Mouse (Mus musculus) lung, embryonic 14.5 days (tissue): Measurements from ENCODE around the gene Gnai2. TPM values are rescaled to one million over a fixed set of nuclear protein-coding genes. Genes with fewer than 3 reads are reported as not detected.

Source experiments
- ATAC-seq: fragments of 200-750 bp; cut with Nextera tagmentation; 2 replicates; pipeline ENCODE4 v1.8.0; 2017; ENCODE audit warnings: mild to moderate bottlenecking, moderate TSS enrichment, moderate library complexity; ENCODE audit not compliant: insufficient read depth
- DNase-seq: peaks from one replicate; pipeline ENCODE4 v3.0.0-alpha.2; 2015
- H3K27ac ChIP-seq: fragments of 300-500 bp; sonication (generic); 2 replicates; pipeline ENCODE4 v1.5.1; 2014; ENCODE audit warnings: low read depth, mild to moderate bottlenecking, moderate library complexity
- H3K27me3 ChIP-seq: fragments of 300-500 bp; sonication (generic); 2 replicates; pipeline ENCODE4 v1.6.1; 2014; ENCODE audit warnings: low read length, control low read depth; ENCODE audit not compliant: insufficient read depth
- H3K36me3 ChIP-seq: fragments of 300-500 bp; sonication (generic); 2 replicates; pipeline ENCODE4 v1.6.1; 2014; ENCODE audit warnings: control low read depth; ENCODE audit not compliant: insufficient read depth
- H3K4me1 ChIP-seq: fragments of 300-500 bp; sonication (generic); 2 replicates; pipeline ENCODE4 v1.6.1; 2014; ENCODE audit warnings: antibody characterized with exemption, control low read depth; ENCODE audit not compliant: insufficient read depth
- H3K4me2 ChIP-seq: fragments of 300-500 bp; sonication (generic); 2 replicates; pipeline ENCODE4 v1.6.1; 2014; ENCODE audit warnings: mild to moderate bottlenecking
- H3K4me3 ChIP-seq: fragments of 300-500 bp; sonication (generic); 2 replicates; pipeline ENCODE4 v1.5.1; 2014; ENCODE audit warnings: low read depth, low read length
- H3K9ac ChIP-seq: fragments of 300-500 bp; sonication (generic); 2 replicates; pipeline ENCODE4 v1.6.1; 2014
- H3K9me3 ChIP-seq: fragments of 300-500 bp; sonication (generic); 2 replicates; pipeline ENCODE4 v1.6.1; 2016; ENCODE audit warnings: low read depth, low read length, control low read depth
- CTCF ChIP-seq: IDR thresholded peaks from 2 replicates; pipeline ENCODE4 v1.5.1; 2016; ENCODE audit warnings: antibody characterized with exemption, low read depth
- WGBS: fragments of 180-500 bp; shearing (Covaris S2); extraction: QIAGEN DNeasy Blood & Tissue Kit; methylation state at CpG from one replicate; pipeline ENCODE4 v1.1.7; 2014; 5-methylcytosine and 5-hydroxymethylcytosine counted together
- polyA plus RNA-seq: library from polyadenylated mRNA; unstranded; fragments of >200 nt; fragmentation: Nextera tagmentation; extraction: Ambion mirVana; gene quantifications from 2 replicates; pipeline ENCODE4 v1.2.1, GENCODE M21; 2014

Gene Gnai2
- polyA plus RNA-seq, 1 experiment from 2014 or later = 419 TPM

GRCm38 (mm10) chr9:107645577-107645976 lies 10.4 kb upstream of the Gnai2 start:
- ATAC-seq (peak; percentile 70; the same call in 1 of the 2 replicates), DNase-seq (peak; percentile 95)
- H3K4me3 ChIP-seq = no peak overlapping the region
- peak overlapping the region; percentile 76; the same call in 1 of the 2 replicates for H3K4me2 ChIP-seq
- H3K27me3 ChIP-seq = no peaks in the 10 kb centered on the region
- H3K9ac ChIP-seq = no peak overlapping the region
- TF ChIP-seq CTCF = peak; percentile 98
- no peaks in the 10 kb centered on the region for H3K9me3 ChIP-seq
- 10% methylated on average over 5 of the region's 5 CpGs for WGBS
- no peak overlapping the region for H3K27ac ChIP-seq
- no peaks in the 10 kb centered on the region for H3K4me1 ChIP-seq
- no peaks in the 10 kb centered on the region for H3K36me3 ChIP-seq

- no peaks in the 10 kb centered on the region for H3K36me3 ChIP-seq
- no peak overlapping the region for H3K27ac ChIP-seq
- DNase-seq = no peak
- WGBS = 42% methylated on average over 7 of the region's 7 CpGs
- no peak for TF ChIP-seq CTCF
- H3K27me3 ChIP-seq = no peaks in the 10 kb centered on the region
- H3K9me3 ChIP-seq = no peaks in the 10 kb centered on the region
- peak overlapping the region; percentile 38 for H3K9ac ChIP-seq
- ATAC-seq = peak; percentile 14; the same call in 1 of the 2 replicates
- peak overlapping the region; percentile 76 for H3K4me2 ChIP-seq
- H3K4me3 ChIP-seq = peak overlapping the region; percentile 38; the same call in 1 of the 2 replicates
- H3K4me1 ChIP-seq = no peaks in the 10 kb centered on the region
Observed at GRCm38 (mm10) chr9:107645153-107645510, 10.0 kb upstream of the Gnai2 start.

DNA sequence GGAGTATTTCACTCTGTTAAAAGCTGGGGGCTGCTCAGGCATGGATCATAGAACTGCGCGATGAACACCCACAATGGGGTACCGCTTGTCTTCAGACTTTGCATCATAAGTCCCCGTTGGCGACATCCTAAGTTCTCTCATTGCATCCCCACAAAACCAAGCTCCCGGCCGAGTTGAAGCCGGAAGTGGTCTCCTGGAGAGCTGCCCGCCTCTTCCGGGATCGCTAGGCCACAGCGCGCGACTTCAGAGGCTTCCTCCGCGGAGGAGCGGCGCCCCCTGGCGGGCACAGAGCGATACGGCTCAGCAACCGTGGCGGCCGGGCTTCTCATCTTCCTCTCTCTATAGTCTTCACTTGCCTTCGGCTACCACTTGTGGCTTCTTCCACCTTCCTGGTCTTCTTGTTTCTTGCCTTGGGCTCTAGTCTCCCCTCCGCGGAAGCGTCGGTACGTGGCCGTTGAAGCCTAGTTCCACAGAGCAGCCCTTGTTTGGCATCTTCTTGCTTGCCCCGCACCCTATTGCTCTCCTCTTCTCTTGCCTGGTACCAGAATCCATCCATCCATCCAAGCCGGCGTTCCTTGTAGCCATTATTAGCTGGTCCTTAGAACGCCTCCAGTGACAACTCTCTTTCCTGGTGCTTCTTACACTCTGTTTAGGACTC lies 9.5 kb upstream of the Gnai2 start:
- Histone ChIP-seq H3K4me1 (no peaks in the 10 kb centered on the region), H3K27me3 (no peaks in the 10 kb centered on the region), H3K4me2 (peak overlapping the region; percentile 76), H3K4me3 (peak overlapping the region; percentile 38), H3K36me3 (no peaks in the 10 kb centered on the region), H3K9ac (peak overlapping the region; percentile 57), H3K9me3 (no peaks in the 10 kb centered on the region), H3K27ac (peak overlapping the region; percentile 64; the same call in 1 of the 2 replicates)
- 3% methylated on average over 35 of the region's 35 CpGs for WGBS
- DNase-seq (peak; percentile 98), ATAC-seq (peak; percentile 80)
- peak; percentile 99 for TF ChIP-seq CTCF

DNA sequence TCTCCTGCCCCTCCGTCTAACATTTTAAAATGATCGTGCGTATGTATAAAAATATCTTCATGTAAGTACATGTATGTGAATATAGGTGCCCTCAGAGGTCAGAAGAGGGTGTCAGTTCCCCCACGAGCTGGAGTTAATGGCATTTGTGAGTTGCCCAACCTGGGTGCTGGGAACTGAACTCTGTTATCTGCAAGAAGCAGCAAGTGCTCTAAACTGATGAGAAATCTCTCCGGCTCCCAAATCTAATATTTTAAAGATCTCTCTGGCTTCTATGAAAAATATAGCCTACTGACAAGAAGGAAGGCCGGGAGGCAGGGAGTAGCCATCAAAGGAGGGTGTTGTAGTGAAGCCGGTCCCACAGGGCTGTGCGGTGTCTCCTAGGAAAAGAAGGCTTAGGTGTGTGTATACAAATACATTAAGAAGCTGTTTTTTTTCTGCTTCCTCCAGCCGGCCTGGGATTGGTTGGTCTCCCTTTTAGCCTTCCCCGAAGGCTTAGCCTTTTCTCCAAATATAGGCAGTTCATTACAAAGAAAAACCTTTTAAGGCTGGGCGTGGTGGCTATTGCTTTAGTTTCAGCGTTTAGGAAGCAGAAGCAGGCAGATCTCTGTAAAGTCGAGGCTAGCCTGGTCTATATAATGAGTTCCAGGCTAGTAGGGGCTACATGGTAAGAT lies 8.5 kb upstream of the Gnai2 start:
- no peak for ATAC-seq
- Histone ChIP-seq H3K4me3 (peak overlapping the region; percentile 38; the same call in 1 of the 2 replicates), H3K4me1 (no peaks in the 10 kb centered on the region)

GRCm38 (mm10) chr9:107641666-107642065 lies 6.5 kb upstream of the Gnai2 start:
- no peak overlapping the region for H3K9ac ChIP-seq
- DNase-seq = no peak
- no peaks in the 10 kb centered on the region for H3K9me3 ChIP-seq
- no peaks in the 10 kb centered on the region for H3K27me3 ChIP-seq
- no peaks in the 10 kb centered on the region for H3K36me3 ChIP-seq
- H3K27ac ChIP-seq = no peak overlapping the region
- ATAC-seq = no peak
- H3K4me2 ChIP-seq = no peak overlapping the region
- no peak overlapping the region for H3K4me3 ChIP-seq
- TF ChIP-seq CTCF = no peak
- 65% methylated on average over 8 of the region's 8 CpGs for WGBS
- H3K4me1 ChIP-seq = no peaks in the 10 kb centered on the region

More for the DNA sequence above, 8.5 kb upstream of the Gnai2 start:
- Histone ChIP-seq H3K4me2 (peak overlapping the region; percentile 76), H3K9me3 (no peaks in the 10 kb centered on the region), H3K36me3 (no peaks in the 10 kb centered on the region), H3K27me3 (no peaks in the 10 kb centered on the region), H3K9ac (no peak overlapping the region; the same call in 1 of the 2 replicates), H3K27ac (no peak overlapping the region)
- TF ChIP-seq CTCF = no peak
- no peak for DNase-seq
- 88% methylated on average over 13 of the region's 13 CpGs for WGBS

- Histone ChIP-seq H3K27ac (no peak overlapping the region), H3K9ac (no peak overlapping the region)
Observed at GRCm38 (mm10) chr9:107640257-107640772, 5.1 kb upstream of the Gnai2 start.

GRCm38 (mm10) chr9:107637070-107637469 lies 1.9 kb upstream of the Gnai2 start:
- no peak for TF ChIP-seq CTCF
- Histone ChIP-seq H3K27me3 (no peaks in the 10 kb centered on the region), H3K9ac (no peak overlapping the region), H3K36me3 (no peaks in the 10 kb centered on the region), H3K27ac (no peak overlapping the region), H3K9me3 (no peaks in the 10 kb centered on the region), H3K4me2 (no peak overlapping the region), H3K4me3 (no peak overlapping the region), H3K4me1 (peaks cover 9% of the 10 kb centered on the region)
- ATAC-seq = no peak
- WGBS = 21% methylated on average over 7 of the region's 7 CpGs
- DNase-seq = no peak

More at GRCm38 (mm10) chr9:107640257-107640772, 5.1 kb upstream of the Gnai2 start:
- H3K36me3 ChIP-seq = no peaks in the 10 kb centered on the region
- peak; percentile 13; the same call in 1 of the 2 replicates for TF ChIP-seq CTCF
- no peaks in the 10 kb centered on the region for H3K9me3 ChIP-seq
- WGBS = 27% methylated on average over 8 of the region's 8 CpGs
- H3K4me3 ChIP-seq = no peak overlapping the region
- no peaks in the 10 kb centered on the region for H3K27me3 ChIP-seq
- DNase-seq = no peak
- no peak for ATAC-seq
- H3K4me1 ChIP-seq = peaks cover 5% of the 10 kb centered on the region
- H3K4me2 ChIP-seq = no peak overlapping the region
